ENCODE assay signal across 7 mouse cellular contexts in genomic region chrX:7670921-7671623, GRCm38 (mm10). TPM values are rescaled to one million over a fixed set of nuclear protein-coding genes. Genes with fewer than 3 reads are reported as not detected.
DNase-seq lines count a peak whose midpoint lies in the region; ATAC-seq and TF ChIP-seq lines count a peak whose summit lies in the region.

Gene Plp2, minus strand, starts transcription at chrX:7671390.

- peak within 1 kb of the TSS; percentile 63 for H3K9ac ChIP-seq in heart, embryonic 15.5 days

- CTCF ChIA-PET in Patski (lab: Charles Lee) = interaction anchor here (1.0 kb wide), 1 partner anchor 45 kb away, joined by 3 read pairs; no protein-coding TSS in a partner anchor

- H3K4me3 ChIP-seq in embryonic fibroblast, embryonic 13.5 days (ENCODE audit: insufficient read depth, low read length) = peak within 1 kb of the TSS; percentile 63
- peak within 1 kb of the TSS; percentile 65 for H3K4me3 ChIP-seq in heart, embryonic 15.5 days

- H3K9me3 ChIP-seq in heart, embryonic 15.5 days (replicated peaks) = no peaks in the 10 kb centered on the region

- POLR2A ChIA-PET in Patski (lab: Charles Lee) = interaction anchor here (0.5 to 1.4 kb wide), 3 partner anchors 23 to 355 kb away, joined by 3 to 6 read pairs (median 4); no protein-coding TSS in a partner anchor

- H3K36me3 ChIP-seq in heart, embryonic 15.5 days = peaks cover 12% of the 10 kb centered on the region

- in situ Hi-C loops in Patski (cut with MboI; ENCODE audit: low pct_unique_long_range_greater_than_20kb) = no loop called here

- no peaks in the 10 kb centered on the region for H3K27me3 ChIP-seq in Patski
- no peaks in the 10 kb centered on the region for H3K27me3 ChIP-seq in heart, embryonic 15.5 days

- peak within 1 kb of the TSS; percentile 63 for H3K4me2 ChIP-seq in heart, embryonic 15.5 days

- TF ChIP-seq CTCF in Patski (IDR thresholded peaks at IDR 0.05) = no peak
- TF ChIP-seq CTCF in embryonic fibroblast, embryonic 13.5 days (IDR thresholded peaks at IDR 0.05; ENCODE audit: borderline replicate concordance, insufficient read depth, low read length) = no peak

- peak; percentile 51 for DNase-seq in CD4-positive, CD25-positive, alpha-beta regulatory T cell, adult 2 months (ENCODE audit: low read depth, low spot score)
- no peak for DNase-seq in Patski (ENCODE audit: low read depth, low spot score)
- DNase-seq in kidney, postnatal 25 days = peak; percentile 30 to 63
- no peak for DNase-seq in thymus, postnatal 0 days (ENCODE audit: low spot score)

- peak; percentile 37 for ATAC-seq in Patski
- ATAC-seq in heart, embryonic 15.5 days (replicated peaks; ENCODE audit: insufficient number of reproducible peaks, insufficient read depth, low FRiP score, low read depth) = peak; percentile 38
- ATAC-seq in megakaryocyte progenitor cell, adult 5-6 weeks (replicated peaks; ENCODE audit: poor library complexity) = peak; percentile 7; the same call in 1 of the 2 replicates

- WGBS in heart, embryonic 15.5 days = 16% methylated on average over 30 of the region's 36 CpGs

- peak within 1 kb of the TSS; percentile 86 for H3K27ac ChIP-seq in embryonic fibroblast, embryonic 13.5 days (ENCODE audit: insufficient read depth, low read length)
- H3K27ac ChIP-seq in heart, embryonic 15.5 days = peak within 1 kb of the TSS; percentile 84

- peaks cover 2% of the 10 kb centered on the region for H3K4me1 ChIP-seq in embryonic fibroblast, embryonic 13.5 days (ENCODE audit: control insufficient read depth, insufficient read depth, low read length)
- peaks cover 23% of the 10 kb centered on the region for H3K4me1 ChIP-seq in heart, embryonic 15.5 days (replicated peaks)

- peak; percentile 40 for TF ChIP-seq POLR2A in embryonic fibroblast, embryonic 13.5 days (IDR thresholded peaks at IDR 0.05; ENCODE audit: low read depth, low read length)

RNA-seq across cellular contexts. Expression of gene Plp2, which starts in this region (rescaled TPM):
- polyA plus RNA-seq in Patski (2021) = 124 TPM
- 305 and 316 TPM in 2 replicates for polyA plus RNA-seq in embryonic fibroblast, embryonic 13.5 days (2011; ENCODE audit: insufficient read length, low read depth, missing spikeins)
- polyA plus RNA-seq in heart, embryonic 15.5 days (2015; fragmentation: Nextera tagmentation; extraction: Ambion mirVana) = 129 and 145 TPM in 2 replicates
- total RNA-seq in megakaryocyte progenitor cell, adult 5-6 weeks (2015) = 115 and 133 TPM in 2 replicates
- total RNA-seq in megakaryocyte progenitor cell, adult 5-6 weeks (2017) = 26.4 and 37.1 TPM in 2 replicates
- polyA plus RNA-seq in thymus, postnatal 0 days (2015; fragmentation: Nextera tagmentation; extraction: Ambion mirVana) = 81.2 and 84.1 TPM in 2 replicates

Comparison
In these comparisons a context has a peak if more than half of its experiments do, and no peak if none do; other contexts are left out.
1. DNase-seq: peak in CD4-positive, CD25-positive, alpha-beta regulatory T cell, adult 2 months (single experiment) and kidney, postnatal 25 days (2 of 2); none in Patski (single experiment) and thymus, postnatal 0 days (single experiment).
2. Peak in every context shown above with its lines, with median percentiles within 50 percentile points of each other: ATAC-seq.